Mouse (Mus musculus): ENCODE data around the gene Ap2m1. TPM values are rescaled to one million over a fixed set of nuclear protein-coding genes. Genes with fewer than 3 reads are reported as not detected.

Ap2m1 gene
- polyA plus RNA-seq, 1 experiment, result 1,383 TPM

DNA sequence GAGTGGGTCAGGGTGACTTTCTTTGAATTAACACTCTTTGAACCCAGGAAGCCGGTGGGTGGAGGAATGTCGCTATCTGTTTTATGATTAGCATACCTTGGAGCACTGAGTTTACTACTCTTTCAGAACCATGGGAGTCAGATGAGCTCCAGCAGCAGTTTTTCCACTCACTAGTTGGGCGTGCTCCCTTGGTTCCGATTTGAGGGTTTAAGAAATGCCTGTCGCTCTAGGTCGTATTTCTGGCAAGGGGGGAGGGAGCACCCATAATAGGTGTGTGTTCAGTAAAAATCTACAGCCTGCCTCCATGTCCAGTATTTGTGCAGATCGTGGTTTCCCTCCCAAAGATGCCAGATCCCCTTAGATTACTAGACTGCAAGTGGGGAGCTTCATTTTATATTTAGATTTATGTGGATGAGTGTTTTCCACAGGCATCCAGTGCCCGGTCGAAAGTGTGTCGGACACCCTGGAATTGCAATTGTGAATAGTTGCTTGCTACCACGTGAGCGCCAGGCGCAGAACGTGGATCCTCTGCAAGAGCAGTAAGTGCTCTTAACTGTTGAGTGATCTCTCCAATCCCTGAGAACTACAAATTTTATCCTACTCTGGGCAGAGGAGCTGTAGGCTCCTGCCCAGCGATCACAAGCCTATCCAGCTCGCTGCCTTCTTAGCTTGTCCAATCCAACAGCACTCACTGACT, 37.1 kb upstream of the Ap2m1 start:
- TF ChIP-seq POLR2A (IDR thresholded peaks at IDR 0.05; ENCODE audit: extremely low read depth, insufficient read depth, low read length), result no peak
- TF ChIP-seq CTCF (IDR thresholded peaks at IDR 0.05; ENCODE audit: extremely low read depth, insufficient read depth, low read length), result no peak
- Histone ChIP-seq H3K4me1 (ENCODE audit: control insufficient read depth, insufficient read depth, low read length) (no peaks in the 10 kb centered on the region; the same call in 1 of the 2 replicates), H3K4me3 (ENCODE audit: insufficient read depth, low read length) (peak overlapping the region; percentile 53), H3K27ac (ENCODE audit: insufficient read depth, low read length) (no peak overlapping the region)

DNA sequence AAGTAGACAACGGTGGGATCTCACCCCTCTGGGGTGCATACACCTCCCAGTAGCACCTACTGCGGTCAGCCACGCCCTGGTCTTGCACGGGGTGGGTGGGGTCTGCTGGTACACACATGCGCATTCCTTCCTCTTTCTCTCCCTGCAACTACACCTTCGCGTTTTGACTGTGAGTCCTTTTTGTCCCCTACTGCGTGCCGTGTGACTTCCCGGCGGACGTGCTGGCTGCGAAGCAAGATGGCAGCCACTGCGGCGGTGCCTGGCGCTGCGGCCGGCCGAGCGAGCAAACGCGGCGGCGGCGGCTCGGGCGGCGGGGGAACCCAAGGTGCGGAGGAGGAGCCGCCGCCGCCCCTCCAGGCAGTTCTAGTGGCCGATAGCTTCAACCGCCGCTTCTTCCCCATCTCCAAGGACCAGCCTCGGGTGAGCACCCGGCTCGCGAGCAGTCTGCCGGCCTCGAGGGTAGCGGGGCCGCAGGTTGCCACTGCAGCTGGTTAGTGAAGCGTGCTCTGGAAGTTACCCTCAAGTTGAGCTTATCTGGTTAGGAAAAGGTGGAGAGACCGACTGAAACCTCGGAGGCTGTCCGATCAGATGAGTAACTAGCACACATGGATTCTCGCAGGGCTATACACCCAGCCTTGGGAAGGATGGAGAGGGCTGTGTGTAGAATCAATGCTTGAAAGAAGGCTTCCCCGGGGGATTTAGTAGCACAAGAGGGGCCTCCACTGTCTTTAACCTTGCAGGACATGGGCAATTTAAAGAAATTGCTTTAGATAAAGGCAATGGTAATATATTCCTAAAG, 36.4 kb upstream of the Ap2m1 start, which contains the start of gene Eif2b5:
TSS of gene Eif2b5 (plus strand) at position 141 of the 799 bp plus-strand sequence.
- Histone ChIP-seq H3K27ac (ENCODE audit: insufficient read depth, low read length) (0 out of 2 replicates have a peak within 1 kb of the TSS, but pooled peaks have one; percentile 8), H3K4me1 (ENCODE audit: control insufficient read depth, insufficient read depth, low read length) (no peaks in the 10 kb centered on the region; the same call in 1 of the 2 replicates), H3K4me3 (ENCODE audit: insufficient read depth, low read length) (peak within 1 kb of the TSS; percentile 53)
- TF ChIP-seq CTCF (IDR thresholded peaks at IDR 0.05; ENCODE audit: extremely low read depth, insufficient read depth, low read length), result no peak
- peak; percentile 77 for TF ChIP-seq POLR2A (IDR thresholded peaks at IDR 0.05; ENCODE audit: extremely low read depth, insufficient read depth, low read length)

DNA sequence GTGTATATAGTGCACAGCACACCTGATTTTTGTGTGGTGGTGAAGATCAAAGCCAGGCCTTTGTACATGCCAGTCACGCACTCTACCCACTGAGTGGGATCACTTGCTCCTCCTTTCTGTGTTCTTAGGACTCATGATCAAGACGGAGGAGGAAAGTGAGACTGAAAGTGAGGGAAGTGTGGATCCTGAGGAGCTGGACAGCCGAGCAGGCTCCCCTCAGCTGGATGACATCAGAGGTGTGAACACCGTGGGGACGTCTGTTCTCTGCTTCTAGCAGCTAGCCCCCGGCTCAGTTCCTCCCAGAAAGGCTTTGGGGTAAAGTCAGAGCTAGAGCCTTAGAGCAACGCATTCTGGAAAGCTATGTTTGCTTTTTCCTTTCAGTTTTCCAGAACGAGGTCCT, 29.3 kb upstream of the Ap2m1 start:
- Histone ChIP-seq H3K4me3 (ENCODE audit: insufficient read depth, low read length) (no peak overlapping the region), H3K4me1 (ENCODE audit: control insufficient read depth, insufficient read depth, low read length) (no peaks in the 10 kb centered on the region), H3K27ac (ENCODE audit: insufficient read depth, low read length) (no peak overlapping the region)
- TF ChIP-seq CTCF (IDR thresholded peaks at IDR 0.05; ENCODE audit: extremely low read depth, insufficient read depth, low read length), result no peak
- TF ChIP-seq POLR2A (IDR thresholded peaks at IDR 0.05; ENCODE audit: extremely low read depth, insufficient read depth, low read length), result no peak

DNA sequence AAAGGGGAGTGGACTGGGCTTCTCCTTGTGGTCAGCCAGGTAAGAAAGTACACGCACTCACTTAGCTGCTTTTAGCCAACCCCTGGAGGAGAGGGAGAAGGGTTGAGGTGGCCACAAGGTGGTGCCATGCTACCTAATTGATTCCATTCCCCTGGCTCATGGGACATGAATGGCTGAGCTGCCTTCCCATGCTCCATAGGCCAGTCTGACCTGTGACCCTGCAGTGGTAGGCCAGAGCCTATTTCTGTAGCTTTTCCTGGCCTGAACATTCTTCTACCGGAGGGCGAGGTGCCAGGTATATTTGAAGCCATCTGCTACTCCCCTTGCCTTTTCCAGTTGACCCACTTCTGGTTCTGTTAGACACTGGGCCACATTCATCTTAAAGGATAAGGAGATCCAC, 25.9 kb upstream of the Ap2m1 start:
- Histone ChIP-seq H3K4me3 (ENCODE audit: insufficient read depth, low read length) (no peak overlapping the region), H3K27ac (ENCODE audit: insufficient read depth, low read length) (no peak overlapping the region), H3K4me1 (ENCODE audit: control insufficient read depth, insufficient read depth, low read length) (no peaks in the 10 kb centered on the region)
- TF ChIP-seq CTCF (IDR thresholded peaks at IDR 0.05; ENCODE audit: extremely low read depth, insufficient read depth, low read length) (peak; percentile 44), POLR2A (IDR thresholded peaks at IDR 0.05; ENCODE audit: extremely low read depth, insufficient read depth, low read length) (no peak)

DNA sequence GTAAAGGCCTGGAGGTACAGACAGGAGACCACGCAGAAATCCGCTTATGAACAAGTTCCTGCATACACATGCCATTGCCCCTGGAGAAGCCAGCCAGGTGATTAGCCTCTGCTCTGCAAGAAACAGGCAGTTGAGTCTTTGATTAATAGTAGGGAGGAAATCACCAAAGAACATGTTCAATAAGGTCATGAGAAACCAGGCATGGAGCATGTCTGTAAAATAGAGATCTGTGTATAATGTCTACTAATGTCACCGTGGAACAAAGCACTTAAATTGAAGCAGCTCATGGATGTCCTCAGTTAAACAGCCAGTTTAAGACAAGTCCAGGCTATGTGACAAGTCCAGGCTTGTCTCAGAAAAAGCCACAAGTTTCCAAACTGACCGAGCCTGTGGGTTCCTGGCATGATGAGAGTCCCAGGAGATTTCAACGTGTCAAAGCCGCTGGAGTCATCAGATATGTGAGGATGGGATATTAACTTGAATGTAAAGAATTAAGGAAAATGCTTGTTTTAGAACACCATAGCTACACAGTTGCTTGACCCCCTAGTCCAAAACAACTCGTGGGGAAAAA, 23.9 kb upstream of the Ap2m1 start:
- TF ChIP-seq CTCF (IDR thresholded peaks at IDR 0.05; ENCODE audit: extremely low read depth, insufficient read depth, low read length) (no peak), POLR2A (IDR thresholded peaks at IDR 0.05; ENCODE audit: extremely low read depth, insufficient read depth, low read length) (no peak)
- H3K4me1 ChIP-seq (ENCODE audit: control insufficient read depth, insufficient read depth, low read length), result no peaks in the 10 kb centered on the region
- H3K27ac ChIP-seq (ENCODE audit: insufficient read depth, low read length), result no peak overlapping the region
- no peak overlapping the region for H3K4me3 ChIP-seq (ENCODE audit: insufficient read depth, low read length)

DNA sequence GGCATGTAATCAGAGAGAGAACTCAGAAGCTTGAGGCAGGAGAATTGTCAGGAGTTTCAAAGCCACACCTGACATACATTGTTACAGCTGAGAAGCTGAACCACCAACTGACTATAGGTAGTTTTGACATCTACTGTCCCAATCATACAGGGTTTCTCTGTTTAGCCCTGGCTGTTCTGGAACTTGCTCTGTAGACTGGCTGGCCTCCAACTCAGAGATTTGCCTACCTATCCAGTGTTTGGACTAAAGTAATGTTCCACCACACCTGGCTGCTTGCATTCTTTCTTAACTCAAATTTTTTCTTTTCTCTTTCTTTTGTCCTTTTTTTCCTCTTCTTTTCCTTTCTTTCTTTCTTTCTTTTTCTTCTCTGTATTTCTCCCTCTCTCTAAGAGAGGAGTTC, 19.2 kb upstream of the Ap2m1 start:
- Histone ChIP-seq H3K4me1 (ENCODE audit: control insufficient read depth, insufficient read depth, low read length) (no peaks in the 10 kb centered on the region), H3K4me3 (ENCODE audit: insufficient read depth, low read length) (peak overlapping the region; percentile 97; the same call in 1 of the 2 replicates), H3K27ac (ENCODE audit: insufficient read depth, low read length) (no peak overlapping the region)
- no peak for TF ChIP-seq CTCF (IDR thresholded peaks at IDR 0.05; ENCODE audit: extremely low read depth, insufficient read depth, low read length)
- no peak for TF ChIP-seq POLR2A (IDR thresholded peaks at IDR 0.05; ENCODE audit: extremely low read depth, insufficient read depth, low read length)

DNA sequence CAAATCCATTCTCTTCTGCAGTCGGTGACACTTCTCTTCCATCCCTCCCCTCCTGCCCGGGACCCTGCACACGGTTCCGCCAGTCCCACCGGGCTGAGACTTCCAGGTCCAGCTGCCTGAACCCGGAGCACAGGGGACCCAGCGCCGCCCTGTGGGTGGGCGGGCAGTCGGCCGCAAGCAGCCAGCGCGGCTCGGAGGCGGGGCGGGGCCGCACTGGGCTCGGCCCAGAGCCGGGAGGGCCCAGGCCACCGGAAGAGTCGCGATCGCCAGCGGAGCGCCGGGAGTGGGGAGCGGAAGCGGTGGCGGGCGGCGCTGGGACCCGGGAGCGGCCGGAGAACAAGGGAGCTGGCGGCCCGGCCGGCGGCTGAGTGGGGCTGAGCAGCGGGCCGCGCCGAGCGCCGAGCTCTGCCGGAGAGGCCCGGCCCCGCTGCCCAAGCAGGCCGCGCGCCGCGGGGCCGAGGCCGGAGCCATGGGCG, 18.5 kb upstream of the Ap2m1 start, which contains the start of gene Dvl3:
TSS of gene Dvl3 (plus strand) at position 257 of the 476 bp plus-strand sequence.
- no peaks in the 10 kb centered on the region for H3K4me1 ChIP-seq (ENCODE audit: control insufficient read depth, insufficient read depth, low read length)
- H3K4me3 ChIP-seq (ENCODE audit: insufficient read depth, low read length), result peak within 1 kb of the TSS; percentile 97
- peak within 1 kb of the TSS; percentile 76 for H3K27ac ChIP-seq (ENCODE audit: insufficient read depth, low read length)
- TF ChIP-seq POLR2A (IDR thresholded peaks at IDR 0.05; ENCODE audit: extremely low read depth, insufficient read depth, low read length), result 0 out of 2 replicates have a peak, but pooled peaks have one; percentile 14
- no peak for TF ChIP-seq CTCF (IDR thresholded peaks at IDR 0.05; ENCODE audit: extremely low read depth, insufficient read depth, low read length)

DNA sequence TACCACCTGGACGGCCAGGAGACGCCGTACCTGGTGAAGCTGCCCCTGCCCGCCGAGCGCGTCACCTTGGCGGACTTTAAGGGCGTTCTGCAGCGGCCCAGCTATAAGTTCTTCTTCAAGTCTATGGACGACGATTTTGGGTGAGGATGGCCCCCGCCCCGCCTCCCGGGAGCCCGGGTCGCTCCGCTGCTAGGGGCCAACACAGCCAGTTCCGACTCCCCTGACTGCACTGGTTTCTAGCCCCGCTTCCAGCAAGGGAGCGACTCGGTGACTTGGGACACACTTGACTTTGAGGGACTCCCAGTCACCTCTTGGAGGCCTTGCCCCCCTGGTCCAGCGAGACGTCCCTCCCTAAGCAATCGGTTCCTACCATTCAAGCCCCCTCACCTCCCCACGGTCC, 18.1 kb upstream of the Ap2m1 start:
- TF ChIP-seq POLR2A (IDR thresholded peaks at IDR 0.05; ENCODE audit: extremely low read depth, insufficient read depth, low read length) (no peak), CTCF (IDR thresholded peaks at IDR 0.05; ENCODE audit: extremely low read depth, insufficient read depth, low read length) (no peak)
- no peaks in the 10 kb centered on the region for H3K4me1 ChIP-seq (ENCODE audit: control insufficient read depth, insufficient read depth, low read length)

DNA sequence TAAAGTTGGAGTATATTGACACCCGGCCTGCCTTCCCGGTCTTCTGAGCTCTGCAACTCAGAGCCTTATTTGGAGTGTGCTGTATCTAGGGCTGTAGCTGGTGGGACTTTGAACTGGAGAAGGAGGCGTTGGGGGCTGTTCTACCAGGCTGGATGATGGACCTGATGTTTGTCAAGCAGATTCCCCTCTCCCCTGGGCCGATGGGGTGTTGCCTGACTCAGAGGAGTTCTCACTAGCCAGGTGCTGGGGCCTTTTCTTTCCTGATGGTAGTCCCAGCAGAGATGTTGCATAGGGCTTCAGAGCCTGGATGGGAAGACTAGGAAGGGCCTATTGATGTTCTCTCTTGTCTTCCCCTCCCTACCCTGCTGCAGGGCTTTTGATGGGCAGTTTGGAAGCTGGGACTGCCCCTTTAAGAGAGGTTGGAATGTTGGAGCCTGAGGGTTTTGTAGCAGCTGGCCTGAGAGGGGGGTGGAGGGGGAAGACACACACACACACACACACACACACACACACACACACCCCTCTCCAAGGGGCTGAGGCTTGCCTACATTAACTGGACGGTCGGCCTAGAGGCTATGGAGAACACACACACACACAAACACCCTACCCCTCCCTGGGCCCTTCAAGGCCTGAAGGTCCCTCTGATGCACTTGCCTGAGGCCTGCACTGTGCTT, 17.4 kb upstream of the Ap2m1 start:
- Histone ChIP-seq H3K4me1 (ENCODE audit: control insufficient read depth, insufficient read depth, low read length) (no peaks in the 10 kb centered on the region), H3K27ac (ENCODE audit: insufficient read depth, low read length) (no peak overlapping the region), H3K4me3 (ENCODE audit: insufficient read depth, low read length) (peak overlapping the region; percentile 97)
- TF ChIP-seq POLR2A (IDR thresholded peaks at IDR 0.05; ENCODE audit: extremely low read depth, insufficient read depth, low read length) (no peak), CTCF (IDR thresholded peaks at IDR 0.05; ENCODE audit: extremely low read depth, insufficient read depth, low read length) (no peak)

More for the DNA sequence above, 18.1 kb upstream of the Ap2m1 start:
- Histone ChIP-seq H3K4me3 (ENCODE audit: insufficient read depth, low read length) (peak overlapping the region; percentile 97), H3K27ac (ENCODE audit: insufficient read depth, low read length) (peak overlapping the region; percentile 76)
